Mouse (Mus musculus): ENCODE data around the gene Gm10234.

The Gm10234 gene

DNA sequence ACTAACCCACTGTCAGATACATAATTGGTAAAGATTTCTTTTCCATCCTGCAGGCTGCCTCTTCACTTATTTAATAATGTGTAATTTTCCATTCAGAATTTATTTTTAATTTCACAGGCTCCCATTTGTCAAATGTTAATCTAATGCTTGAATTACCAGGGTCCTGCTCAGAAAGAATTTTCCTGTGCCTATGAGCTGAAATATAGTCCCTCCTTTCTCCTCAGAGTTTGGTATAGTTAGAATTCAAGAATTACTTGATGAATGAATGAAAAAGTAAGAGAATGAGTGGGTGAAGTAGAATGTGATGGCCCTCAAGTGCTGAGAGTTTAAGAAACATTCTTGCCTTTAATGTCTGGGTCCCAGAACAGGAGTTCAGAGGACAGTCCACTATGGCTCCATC, at the start of gene Gm10234:
Gm10234 (plus strand) TSS at position 301 of the 400 bp plus-strand sequence.
- no peak for DNase-seq

GRCm38 (mm10) chr6:95277633-95278032, 44.3 kb upstream of the Gm10234 start:
- no peak for DNase-seq

- DNase-seq = no peak
Measured at GRCm38 (mm10) chr6:95296025-95296424, 25.9 kb upstream of the Gm10234 start.

- no peak for DNase-seq
Measured at GRCm38 (mm10) chr6:95298387-95298786, 23.5 kb upstream of the Gm10234 start.

DNA sequence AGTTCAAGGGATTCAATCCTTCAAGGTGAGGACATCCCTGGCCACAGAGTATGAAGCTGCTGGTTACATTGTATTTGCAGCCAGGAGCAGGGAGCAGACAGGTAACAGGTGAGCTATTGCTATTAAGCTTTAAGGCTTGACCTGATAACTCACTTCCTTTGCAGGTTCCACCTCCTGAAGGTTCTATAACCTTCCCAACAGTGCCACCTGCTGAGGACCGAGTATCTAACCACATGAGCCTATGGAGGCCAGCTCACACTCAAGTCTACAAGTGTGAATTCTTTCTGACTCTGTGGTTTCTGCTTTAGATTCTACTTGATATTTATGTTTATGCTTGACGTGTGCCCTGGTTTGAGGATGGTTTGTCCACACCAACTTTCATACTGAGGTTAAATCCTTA, 21.3 kb upstream of the Gm10234 start:
- DNase-seq = no peak

- DNase-seq = no peak
Measured at GRCm38 (mm10) chr6:95331191-95331590, 9.3 kb downstream of the Gm10234 start.

DNA sequence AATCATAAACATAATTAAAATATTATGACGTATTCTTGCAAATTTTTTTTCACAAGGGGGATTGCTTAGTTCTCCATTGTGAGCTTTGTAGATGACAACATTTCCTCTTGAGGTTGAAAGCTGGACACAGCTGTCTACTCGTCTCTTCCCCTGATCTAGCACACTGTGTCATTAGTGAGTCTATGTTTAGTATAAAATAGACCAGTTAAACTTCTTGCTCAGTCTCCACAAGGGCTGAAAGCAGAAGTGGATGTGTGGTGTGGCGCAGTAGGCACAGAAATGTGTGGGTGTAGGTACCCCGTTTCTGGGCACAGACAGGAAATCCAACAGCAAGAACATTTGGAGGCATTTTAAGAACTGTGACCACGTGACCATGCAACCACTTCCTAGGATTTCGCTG, 12.9 kb downstream of the Gm10234 start:
- DNase-seq = no peak

- no peak for DNase-seq
Measured at GRCm38 (mm10) chr6:95349378-95349777, 27.5 kb downstream of the Gm10234 start.

DNA sequence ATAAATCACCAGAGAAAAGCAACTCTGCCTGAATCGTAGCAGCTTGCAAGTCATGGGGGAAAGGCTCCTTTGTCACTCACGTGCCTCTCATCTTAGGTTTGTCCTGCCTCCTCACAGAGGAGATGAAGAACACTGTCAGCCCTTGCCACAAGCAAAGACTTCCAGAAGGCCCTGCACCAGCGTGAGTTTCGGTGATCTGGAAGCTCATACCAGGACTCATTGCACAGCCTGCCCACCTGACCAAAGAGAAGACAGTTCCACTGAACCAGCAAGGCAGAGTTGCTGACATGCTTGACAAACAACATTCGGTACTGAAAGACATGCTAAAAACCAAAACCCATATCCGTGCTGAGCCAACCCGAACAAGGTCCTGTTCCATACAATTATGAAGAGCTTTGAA, 31.1 kb downstream of the Gm10234 start:
- DNase-seq = no peak

DNA sequence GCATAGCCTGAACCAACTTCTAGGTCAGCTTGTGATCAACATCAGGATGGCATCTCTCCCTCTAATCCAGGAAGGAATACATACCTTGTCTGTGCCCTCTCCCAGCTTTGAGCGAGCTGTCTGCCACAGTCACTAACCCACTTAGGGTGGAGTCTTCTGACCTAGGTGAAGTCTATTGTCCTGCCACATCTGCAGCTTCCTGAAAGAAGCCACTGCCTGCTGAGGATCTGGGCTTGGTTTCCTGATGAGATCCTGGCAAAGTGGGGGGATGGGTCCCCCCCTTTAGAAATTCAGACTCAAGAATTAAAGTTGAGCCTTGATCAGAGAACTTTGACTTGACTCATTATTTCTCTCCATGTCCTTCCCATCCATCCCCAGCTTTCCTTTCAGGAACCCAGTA, 32.0 kb downstream of the Gm10234 start:
- no peak for DNase-seq

- DNase-seq = no peak
Measured at GRCm38 (mm10) chr6:95360084-95360483, 38.2 kb downstream of the Gm10234 start.

- DNase-seq = no peak
Measured at GRCm38 (mm10) chr6:95362707-95363106, 40.8 kb downstream of the Gm10234 start.

DNA sequence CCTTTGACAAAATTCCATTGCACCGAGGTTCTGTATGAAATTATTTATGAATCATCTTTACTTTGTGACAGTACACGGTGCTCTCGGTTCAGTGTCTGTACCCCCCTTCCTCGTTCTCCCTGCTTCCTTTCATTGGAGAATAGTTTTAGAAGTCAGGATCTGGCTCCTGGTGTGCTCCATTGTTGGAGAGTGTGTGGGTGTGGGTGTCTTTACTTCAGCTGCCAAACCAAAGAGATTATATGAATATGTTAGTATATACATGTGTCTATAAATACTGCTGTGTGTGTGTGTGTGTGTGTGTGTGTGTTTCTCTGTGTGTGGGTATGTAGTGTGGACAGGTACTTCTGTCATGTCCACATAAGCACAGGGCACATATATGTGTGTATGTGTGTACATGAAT, 49.9 kb downstream of the Gm10234 start:
- DNase-seq = no peak
